Mouse (Mus musculus): ENCODE data around the gene Ralb. TPM values are rescaled to one million over a fixed set of nuclear protein-coding genes. Genes with fewer than 3 reads are reported as not detected.

Gene Ralb
- polyA plus RNA-seq, 1 experiment from 2014 or later: 41.6 TPM

DNA sequence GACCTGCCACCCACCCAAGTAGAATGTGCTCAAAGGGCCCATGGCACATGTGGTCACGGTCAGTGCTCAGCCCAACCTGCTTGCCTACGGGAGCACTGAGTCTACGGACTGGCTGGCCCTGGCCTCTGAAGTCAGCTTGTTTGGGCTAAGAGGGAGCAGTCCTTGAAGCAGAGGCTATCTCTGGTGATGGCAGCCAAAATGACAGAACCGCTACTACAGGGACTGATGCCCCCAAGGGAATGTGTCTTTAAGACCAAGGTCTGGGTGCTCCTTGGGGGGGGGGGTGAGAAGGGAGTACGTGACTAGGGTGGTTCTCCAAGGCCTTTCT, 47.1 kb downstream of the Ralb start:
- no peaks in the 10 kb centered on the region for H3K9me3 ChIP-seq (replicated peaks; ENCODE audit: control insufficient read depth, low read length)
- H3K9ac ChIP-seq (ENCODE audit: low read length): no peak overlapping the region
- H3K4me2 ChIP-seq (ENCODE audit: low read length): 0 out of 2 replicates have a peak overlapping the region, but pooled peaks have one; percentile 18
- ATAC-seq: peak; percentile 36
- H3K27ac ChIP-seq (ENCODE audit: low read depth, low read length): no peak overlapping the region
- no peaks in the 10 kb centered on the region for H3K36me3 ChIP-seq (ENCODE audit: control insufficient read depth, insufficient read depth, low read length)
- 60% methylated on average over 5 of the region's 5 CpGs for WGBS
- no peak for DNase-seq (ENCODE audit: low spot score)
- H3K4me1 ChIP-seq (ENCODE audit: control insufficient read depth, insufficient read depth, low read length): peaks cover 13% of the 10 kb centered on the region; the same call in 1 of the 2 replicates
- no peak overlapping the region for H3K4me3 ChIP-seq (ENCODE audit: low read depth, low read length)
- H3K27me3 ChIP-seq (replicated peaks; ENCODE audit: control insufficient read depth, insufficient read depth, low read length): no peaks in the 10 kb centered on the region

DNA sequence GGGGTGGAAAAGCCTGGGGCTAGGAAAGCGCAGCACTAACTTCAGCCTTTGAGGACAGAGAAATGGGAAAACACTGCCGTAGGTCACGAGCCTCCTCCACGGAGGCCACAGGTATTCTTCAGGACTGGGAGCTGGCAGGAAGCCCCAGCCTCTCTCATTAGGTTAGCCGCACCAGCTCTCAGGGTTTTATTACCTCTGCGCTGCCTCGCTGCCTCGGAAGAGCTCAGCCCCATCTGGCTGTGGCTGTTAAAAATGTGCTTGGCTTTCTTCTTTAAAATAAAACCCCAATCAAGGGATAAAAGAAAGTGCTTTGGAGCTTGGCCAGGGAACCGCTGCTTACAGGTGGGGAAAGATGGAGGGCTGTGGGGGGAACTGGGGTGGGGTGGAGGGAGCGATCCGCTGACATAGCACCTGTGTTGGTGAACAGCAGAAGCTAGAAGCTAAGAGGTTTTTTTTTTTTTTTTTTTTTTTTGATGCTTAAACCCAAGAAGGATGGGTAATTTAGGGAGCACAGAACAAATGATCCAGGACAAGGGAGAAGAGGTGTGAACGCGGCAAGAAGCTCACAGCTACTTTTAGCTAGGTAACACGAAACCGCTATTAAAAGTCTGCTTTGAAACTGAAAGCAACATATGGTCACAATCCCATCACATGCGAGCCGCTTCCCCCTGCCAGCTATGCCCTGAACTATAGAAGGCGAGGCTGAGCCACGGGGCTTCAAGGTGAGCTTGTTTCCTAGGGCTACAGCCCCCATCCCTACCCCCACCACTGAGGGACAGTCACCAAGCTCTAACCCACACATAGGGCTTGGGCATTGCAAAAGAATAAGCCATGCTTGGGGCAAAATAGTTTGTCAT, 47.7 kb downstream of the Ralb start:
- Histone ChIP-seq H3K9me3 (replicated peaks; ENCODE audit: control insufficient read depth, low read length) (no peaks in the 10 kb centered on the region), H3K27me3 (replicated peaks; ENCODE audit: control insufficient read depth, insufficient read depth, low read length) (no peaks in the 10 kb centered on the region), H3K36me3 (ENCODE audit: control insufficient read depth, insufficient read depth, low read length) (no peaks in the 10 kb centered on the region), H3K9ac (ENCODE audit: low read length) (no peak overlapping the region), H3K27ac (ENCODE audit: low read depth, low read length) (no peak overlapping the region), H3K4me1 (ENCODE audit: control insufficient read depth, insufficient read depth, low read length) (peaks cover 13% of the 10 kb centered on the region), H3K4me3 (ENCODE audit: low read depth, low read length) (no peak overlapping the region), H3K4me2 (ENCODE audit: low read length) (peak overlapping the region; percentile 18; the same call in 1 of the 2 replicates)
- ATAC-seq: peak; percentile 19
- DNase-seq (ENCODE audit: low spot score): peak; percentile 52
- WGBS: 32% methylated on average over 19 of the region's 19 CpGs

GRCm38 (mm10) chr1:119453731-119454130, 50.9 kb downstream of the Ralb start:
- Histone ChIP-seq H3K36me3 (ENCODE audit: control insufficient read depth, insufficient read depth, low read length) (no peaks in the 10 kb centered on the region), H3K4me1 (ENCODE audit: control insufficient read depth, insufficient read depth, low read length) (peaks cover 15% of the 10 kb centered on the region)
- 23% methylated on average over 3 of the region's 4 CpGs for WGBS

GRCm38 (mm10) chr1:119451417-119451816, 53.2 kb downstream of the Ralb start:
- no peak overlapping the region for H3K9ac ChIP-seq (ENCODE audit: low read length)
- H3K4me3 ChIP-seq (ENCODE audit: low read depth, low read length): no peak overlapping the region
- no peak for DNase-seq (ENCODE audit: low spot score)
- H3K27me3 ChIP-seq (replicated peaks; ENCODE audit: control insufficient read depth, insufficient read depth, low read length): no peaks in the 10 kb centered on the region
- H3K36me3 ChIP-seq (ENCODE audit: control insufficient read depth, insufficient read depth, low read length): no peaks in the 10 kb centered on the region
- no peaks in the 10 kb centered on the region for H3K9me3 ChIP-seq (replicated peaks; ENCODE audit: control insufficient read depth, low read length)
- peaks cover 7% of the 10 kb centered on the region; the same call in 1 of the 2 replicates for H3K4me1 ChIP-seq (ENCODE audit: control insufficient read depth, insufficient read depth, low read length)
- no peak overlapping the region for H3K4me2 ChIP-seq (ENCODE audit: low read length)
- WGBS: 46% methylated on average over 10 of the region's 10 CpGs
- H3K27ac ChIP-seq (ENCODE audit: low read depth, low read length): no peak overlapping the region
- no peak for ATAC-seq

More at GRCm38 (mm10) chr1:119453731-119454130, 50.9 kb downstream of the Ralb start:
- H3K27ac ChIP-seq (ENCODE audit: low read depth, low read length): no peak overlapping the region
- no peak overlapping the region for H3K4me2 ChIP-seq (ENCODE audit: low read length)
- peak; percentile 67 for DNase-seq (ENCODE audit: low spot score)
- 0 out of 2 replicates have a peak, but pooled peaks have one; percentile 24 for ATAC-seq
- no peaks in the 10 kb centered on the region for H3K9me3 ChIP-seq (replicated peaks; ENCODE audit: control insufficient read depth, low read length)
- no peak overlapping the region for H3K9ac ChIP-seq (ENCODE audit: low read length)
- H3K27me3 ChIP-seq (replicated peaks; ENCODE audit: control insufficient read depth, insufficient read depth, low read length): no peaks in the 10 kb centered on the region
- H3K4me3 ChIP-seq (ENCODE audit: low read depth, low read length): no peak overlapping the region

- Histone ChIP-seq H3K9me3 (replicated peaks; ENCODE audit: control insufficient read depth, low read length) (no peaks in the 10 kb centered on the region), H3K27ac (ENCODE audit: low read depth, low read length) (no peak overlapping the region), H3K9ac (ENCODE audit: low read length) (no peak overlapping the region), H3K4me2 (ENCODE audit: low read length) (no peak overlapping the region), H3K4me1 (ENCODE audit: control insufficient read depth, insufficient read depth, low read length) (peaks cover 7% of the 10 kb centered on the region; the same call in 1 of the 2 replicates), H3K4me3 (ENCODE audit: low read depth, low read length) (no peak overlapping the region), H3K27me3 (replicated peaks; ENCODE audit: control insufficient read depth, insufficient read depth, low read length) (no peaks in the 10 kb centered on the region), H3K36me3 (ENCODE audit: control insufficient read depth, insufficient read depth, low read length) (no peaks in the 10 kb centered on the region)
- ATAC-seq (no peak), DNase-seq (ENCODE audit: low spot score) (no peak)
- 78% methylated on average over 10 of the region's 10 CpGs for WGBS
These were observed 53.8 kb downstream of the Ralb start for GRCm38 (mm10) chr1:119450651-119451345.

GRCm38 (mm10) chr1:119446753-119447283, 57.8 kb downstream of the Ralb start:
- Histone ChIP-seq H3K36me3 (ENCODE audit: control insufficient read depth, insufficient read depth, low read length) (no peaks in the 10 kb centered on the region), H3K27ac (ENCODE audit: low read depth, low read length) (no peak overlapping the region), H3K9ac (ENCODE audit: low read length) (no peak overlapping the region), H3K4me2 (ENCODE audit: low read length) (no peak overlapping the region), H3K27me3 (replicated peaks; ENCODE audit: control insufficient read depth, insufficient read depth, low read length) (no peaks in the 10 kb centered on the region), H3K9me3 (replicated peaks; ENCODE audit: control insufficient read depth, low read length) (no peaks in the 10 kb centered on the region), H3K4me1 (ENCODE audit: control insufficient read depth, insufficient read depth, low read length) (peaks cover 4% of the 10 kb centered on the region; the same call in 1 of the 2 replicates), H3K4me3 (ENCODE audit: low read depth, low read length) (no peak overlapping the region)
- DNase-seq (ENCODE audit: low spot score) (no peak), ATAC-seq (no peak)
- 64% methylated on average over 10 of the region's 10 CpGs for WGBS

DNA sequence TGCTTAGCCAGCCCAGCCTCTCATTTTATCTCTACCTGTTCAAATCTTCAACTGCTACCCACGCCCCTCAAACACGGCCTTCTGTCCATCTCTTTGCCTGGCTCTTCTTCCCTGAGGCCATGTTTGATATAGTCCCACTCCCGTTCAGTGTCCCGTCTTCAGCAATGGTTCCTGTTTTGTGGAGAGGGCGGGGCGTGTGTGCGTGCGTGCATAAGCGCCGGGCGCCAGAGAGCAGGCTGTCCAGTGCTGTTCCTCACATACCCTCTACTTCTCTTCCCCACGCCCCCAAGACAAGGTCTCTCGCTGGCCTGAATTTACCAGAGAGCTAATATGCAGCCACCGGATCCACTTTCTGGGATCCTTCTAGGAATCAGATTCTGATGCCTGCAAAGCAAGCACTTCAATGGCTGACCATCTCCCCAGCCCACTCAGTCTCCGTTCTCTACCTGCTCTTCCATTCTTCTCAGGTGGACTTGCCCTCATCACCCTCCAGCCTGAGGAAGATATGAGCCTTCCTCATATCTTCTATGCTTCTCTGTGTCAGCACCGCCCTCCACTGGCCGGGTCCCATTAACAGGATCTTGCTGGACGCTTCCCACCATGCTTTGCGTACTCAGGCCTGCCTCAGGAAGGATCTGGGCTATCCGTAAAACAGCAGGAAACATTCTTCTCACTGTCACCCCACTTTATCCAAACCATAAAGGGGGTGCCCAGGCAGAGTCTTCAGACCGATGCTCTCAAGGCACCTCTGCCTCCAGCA, 60.8 kb downstream of the Ralb start:
- ATAC-seq: no peak
- Histone ChIP-seq H3K4me1 (ENCODE audit: control insufficient read depth, insufficient read depth, low read length) (0 out of 2 replicates have a peak, but pooled peaks cover 2% of the 10 kb centered on the region), H3K9me3 (replicated peaks; ENCODE audit: control insufficient read depth, low read length) (no peaks in the 10 kb centered on the region), H3K4me2 (ENCODE audit: low read length) (no peak overlapping the region), H3K27me3 (replicated peaks; ENCODE audit: control insufficient read depth, insufficient read depth, low read length) (no peaks in the 10 kb centered on the region), H3K4me3 (ENCODE audit: low read depth, low read length) (no peak overlapping the region), H3K9ac (ENCODE audit: low read length) (no peak overlapping the region), H3K36me3 (ENCODE audit: control insufficient read depth, insufficient read depth, low read length) (no peaks in the 10 kb centered on the region), H3K27ac (ENCODE audit: low read depth, low read length) (no peak overlapping the region)
- WGBS: 88% methylated on average over 21 of the region's 21 CpGs
- no peak for DNase-seq (ENCODE audit: low spot score)

DNA sequence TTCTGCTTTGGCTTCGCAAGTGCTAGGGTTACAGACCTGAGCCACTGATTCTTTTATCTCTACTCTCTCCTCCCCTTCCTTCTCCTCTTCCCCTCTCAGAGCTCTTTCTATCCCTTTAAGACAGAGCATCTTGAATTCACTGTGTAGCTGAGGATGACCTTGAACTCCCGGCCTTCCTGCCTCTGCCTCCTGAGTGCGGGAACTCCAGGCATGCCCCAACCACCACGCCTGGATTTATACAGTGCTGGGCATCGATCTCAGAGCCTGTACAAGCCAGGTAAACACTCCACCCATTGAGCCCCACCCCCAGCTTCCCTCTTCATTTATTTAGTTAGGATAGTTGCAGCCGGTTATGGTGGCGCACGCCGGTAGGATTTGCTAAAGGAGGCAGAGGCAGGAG, 61.7 kb downstream of the Ralb start:
- Histone ChIP-seq H3K9ac (ENCODE audit: low read length) (no peak overlapping the region), H3K4me1 (ENCODE audit: control insufficient read depth, insufficient read depth, low read length) (0 out of 2 replicates have a peak, but pooled peaks cover 2% of the 10 kb centered on the region), H3K27ac (ENCODE audit: low read depth, low read length) (no peak overlapping the region), H3K27me3 (replicated peaks; ENCODE audit: control insufficient read depth, insufficient read depth, low read length) (no peaks in the 10 kb centered on the region), H3K4me3 (ENCODE audit: low read depth, low read length) (no peak overlapping the region), H3K36me3 (ENCODE audit: control insufficient read depth, insufficient read depth, low read length) (no peaks in the 10 kb centered on the region), H3K4me2 (ENCODE audit: low read length) (no peak overlapping the region), H3K9me3 (replicated peaks; ENCODE audit: control insufficient read depth, low read length) (no peaks in the 10 kb centered on the region)
- DNase-seq (ENCODE audit: low spot score) (no peak), ATAC-seq (no peak)
- WGBS: 91% methylated on average over 9 of the region's 9 CpGs
